Comparison of ENCODE assay signal across 9 mouse cellular contexts in genomic region chr9:66181126-66181825, GRCm38 (mm10). TPM values are rescaled to one million over a fixed set of nuclear protein-coding genes. Genes with fewer than 3 reads are reported as not detected.
A peak's percentile ranks its signal among the peaks of the same experiment; 100 is the strongest.
DNase-seq lines count a peak whose midpoint lies in the region; ATAC-seq and TF ChIP-seq lines count a peak whose summit lies in the region.
"Had no signal": no experiment of that assay in that cellular context is flagged by ENCODE, and none has a peak within 500 bp of the region (broad histone marks: within the 10 kb centered on the region; RNA-seq: fewer than 3 reads in every experiment).

No protein-coding gene starts in this region.

- no peaks in the 10 kb centered on the region for H3K9me3 ChIP-seq in kidney, embryonic 15.5 days (replicated peaks)
- H3K9me3 ChIP-seq in liver, embryonic 13.5 days (replicated peaks): no peaks in the 10 kb centered on the region

- no peak for TF ChIP-seq POLR2A in kidney, adult 2 months (IDR thresholded peaks at IDR 0.05; ENCODE audit: low read depth, low read length)

- peaks cover 9% of the 10 kb centered on the region for H3K4me1 ChIP-seq in kidney, embryonic 15.5 days
- no peaks in the 10 kb centered on the region for H3K4me1 ChIP-seq in kidney, adult 2 months (ENCODE audit: control insufficient read depth, insufficient read depth, low read length)
- peaks cover 97% of the 10 kb centered on the region for H3K4me1 ChIP-seq in liver, embryonic 13.5 days (replicated peaks)

- H3K4me2 ChIP-seq in kidney, embryonic 15.5 days: no peak overlapping the region
- H3K4me2 ChIP-seq in liver, embryonic 13.5 days: peak overlapping the region; percentile 71

- H3K36me3 ChIP-seq in kidney, embryonic 15.5 days: no peaks in the 10 kb centered on the region
- no peaks in the 10 kb centered on the region for H3K36me3 ChIP-seq in kidney, adult 2 months (ENCODE audit: control insufficient read depth, insufficient read depth, low read length)
- H3K36me3 ChIP-seq in liver, embryonic 13.5 days: no peaks in the 10 kb centered on the region

- peak overlapping the region; percentile 33; the same call in 1 of the 2 replicates for H3K27ac ChIP-seq in kidney, embryonic 15.5 days
- H3K27ac ChIP-seq in kidney, adult 2 months (ENCODE audit: insufficient read depth, low read depth, low read length): no peak overlapping the region
- peak overlapping the region; percentile 99 for H3K27ac ChIP-seq in liver, embryonic 13.5 days

- 54% methylated on average over 4 of the region's 4 CpGs for WGBS in kidney, embryonic 15.5 days
- 84% methylated on average over 4 of the region's 4 CpGs for WGBS in kidney, adult 2 months
- WGBS in liver, embryonic 13.5 days (ENCODE audit: insufficient replicate concordance): 17% methylated on average over 4 of the region's 4 CpGs

- TF ChIP-seq CTCF in kidney, adult 2 months (conservative IDR thresholded peaks at IDR 0.05; ENCODE audit: insufficient read depth, insufficient read length, low read depth, low read length): no peak

- no peak for DNase-seq in kidney, adult 2 months
- peak; percentile 42 for DNase-seq in embryo, embryonic 11 days
- peak; percentile 71 for DNase-seq in liver, embryonic 13.5 days
- DNase-seq in spleen, postnatal 4 days (ENCODE audit: low spot score in 2 of 2): peak; percentile 67 to 73
- DNase-seq in thymus, postnatal 36 days: no peak
- no peak for DNase-seq in cerebellum, adult 18-20 months
- no peak for DNase-seq in left cerebral cortex, adult 11 months (ENCODE audit: low spot score)
- DNase-seq: cerebellum, adult 9-11 months had no signal

- no peak overlapping the region for H3K9ac ChIP-seq in kidney, embryonic 15.5 days
- H3K9ac ChIP-seq in liver, embryonic 13.5 days: peak overlapping the region; percentile 72

- ATAC-seq in kidney, embryonic 15.5 days (replicated peaks; ENCODE audit: low FRiP score): peak; percentile 94
- ATAC-seq in liver, embryonic 13.5 days (ENCODE audit: low read depth): peak; percentile 75

- no peaks in the 10 kb centered on the region for H3K27me3 ChIP-seq in kidney, embryonic 15.5 days
- no peaks in the 10 kb centered on the region for H3K27me3 ChIP-seq in kidney, adult 2 months (replicated peaks; ENCODE audit: control insufficient read depth, insufficient read depth, low read length)
- H3K27me3 ChIP-seq in liver, embryonic 13.5 days: no peaks in the 10 kb centered on the region

- no peak overlapping the region for H3K4me3 ChIP-seq in kidney, embryonic 15.5 days (replicated peaks)
- H3K4me3 ChIP-seq in kidney, adult 2 months (ENCODE audit: insufficient read depth, low read depth, low read length): no peak overlapping the region
- H3K4me3 ChIP-seq in liver, embryonic 13.5 days (replicated peaks): peak overlapping the region; percentile 33

RNA-seq across cellular contexts. Expression of gene Dapk2, which starts 23.3 kb away (rescaled TPM):
- polyA plus RNA-seq in kidney, embryonic 15.5 days (2015; fragmentation: Nextera tagmentation; extraction: Ambion mirVana): 4.8 and 6.5 TPM in 2 replicates
- polyA plus RNA-seq in kidney, adult 2 months (2012; rRNA removed): 10.8 and 11.8 TPM in 2 replicates
- 20.5 and 23.8 TPM in 2 replicates for polyA plus RNA-seq in liver, embryonic 13.5 days (2015; fragmentation: Nextera tagmentation; extraction: Ambion mirVana)

RNA-seq across cellular contexts. Expression of gene Ciao2a, which starts 54.9 kb away (rescaled TPM):
- polyA plus RNA-seq in kidney, embryonic 15.5 days (2015; fragmentation: Nextera tagmentation; extraction: Ambion mirVana): 151 and 165 TPM in 2 replicates
- 23.3 and 39.9 TPM in 2 replicates for polyA plus RNA-seq in kidney, adult 2 months (2012; rRNA removed)
- polyA plus RNA-seq in liver, embryonic 13.5 days (2015; fragmentation: Nextera tagmentation; extraction: Ambion mirVana): 196 and 222 TPM in 2 replicates

RNA-seq across cellular contexts. Expression of gene Snx1, which starts 54.9 kb away (rescaled TPM):
- polyA plus RNA-seq in kidney, embryonic 15.5 days (2015; fragmentation: Nextera tagmentation; extraction: Ambion mirVana): 137 and 142 TPM in 2 replicates
- polyA plus RNA-seq in kidney, adult 2 months (2012; rRNA removed): 74.3 and 76.7 TPM in 2 replicates
- polyA plus RNA-seq in liver, embryonic 13.5 days (2015; fragmentation: Nextera tagmentation; extraction: Ambion mirVana): 79.7 and 94.6 TPM in 2 replicates

Comparison
In these comparisons a context has a peak if more than half of its experiments do, and no peak if none do; other contexts are left out.
1. DNase-seq: peak in embryo, embryonic 11 days (single experiment), liver, embryonic 13.5 days (single experiment) and spleen, postnatal 4 days (2 of 2); none in kidney, adult 2 months (single experiment), thymus, postnatal 36 days (0 of 2), cerebellum, adult 18-20 months (0 of 2) and left cerebral cortex, adult 11 months (single experiment).